Mouse (Mus musculus): Measurements from ENCODE around the gene Vmn1r193. TPM values are rescaled to one million over a fixed set of nuclear protein-coding genes. Genes with fewer than 3 reads are reported as not detected.
"Not testable (repeated sequence)": the region's sequence is repeated elsewhere in the genome, so short reads cannot be mapped to it uniquely, and the experiment has no call there.

The Vmn1r193 gene
- total RNA-seq (2014; rRNA removed) (not detected in 2 replicates), polyA plus RNA-seq (2015; fragmentation: Nextera tagmentation; extraction: Ambion mirVana) (not detected in 2 replicates)

- H3K9me3 ChIP-seq (ENCODE audit: low read length); H3K27me3 ChIP-seq (ENCODE audit: insufficient read depth, low read length); H3K9ac ChIP-seq; DNase-seq; H3K4me2 ChIP-seq (ENCODE audit: low read depth); H3K36me3 ChIP-seq (ENCODE audit: insufficient read depth); ATAC-seq; H3K27ac ChIP-seq (ENCODE audit: low read depth, low read length); H3K4me3 ChIP-seq (ENCODE audit: low read depth, low read length); H3K4me1 ChIP-seq (ENCODE audit: insufficient read depth): not testable (repeated sequence)
- WGBS = 80% methylated on average over 1 of the region's 1 CpGs
These were observed at the start of gene Vmn1r193 for GRCm38 (mm10) chr13:22223060-22223459. Vmn1r193 (minus strand) TSS chr13:22223160.

DNA sequence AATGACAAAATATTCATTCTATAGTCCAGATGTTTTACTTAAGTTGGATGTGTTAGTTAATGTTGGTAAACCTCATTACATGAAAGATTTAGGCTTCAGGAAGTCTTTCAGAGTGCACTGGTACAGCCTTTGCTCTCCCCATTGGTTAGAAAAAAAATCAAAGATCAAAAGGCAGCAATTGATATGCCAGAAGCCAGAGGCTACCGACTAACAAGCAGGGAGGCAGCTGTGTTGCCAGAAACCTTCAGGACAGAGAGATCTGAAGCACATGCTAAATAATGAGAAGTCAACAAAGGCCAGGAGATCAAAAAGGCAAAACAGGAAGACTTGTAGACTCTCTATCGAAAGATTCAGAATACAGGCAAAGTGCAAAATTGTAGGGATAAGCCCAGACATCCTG is 48.8 kb upstream of the Vmn1r193 start:
- H3K4me1 ChIP-seq (ENCODE audit: insufficient read depth) = no peaks in the 10 kb centered on the region
- no peak for TF ChIP-seq CTCF (IDR thresholded peaks at IDR 0.05; ENCODE audit: low read depth)
- H3K36me3 ChIP-seq (ENCODE audit: insufficient read depth) = no peaks in the 10 kb centered on the region
- ATAC-seq (no peak), DNase-seq (no peak)
- H3K9ac ChIP-seq = no peak overlapping the region
- H3K27ac ChIP-seq (ENCODE audit: low read depth, low read length) = no peak overlapping the region
- no peak overlapping the region for H3K4me2 ChIP-seq (ENCODE audit: low read depth)
- H3K9me3 ChIP-seq (ENCODE audit: low read length) = no peaks in the 10 kb centered on the region
- H3K4me3 ChIP-seq (ENCODE audit: low read depth, low read length) = no peak overlapping the region
- H3K27me3 ChIP-seq (ENCODE audit: insufficient read depth, low read length) = no peaks in the 10 kb centered on the region
- WGBS = 43% methylated on average over 2 of the region's 2 CpGs

DNA sequence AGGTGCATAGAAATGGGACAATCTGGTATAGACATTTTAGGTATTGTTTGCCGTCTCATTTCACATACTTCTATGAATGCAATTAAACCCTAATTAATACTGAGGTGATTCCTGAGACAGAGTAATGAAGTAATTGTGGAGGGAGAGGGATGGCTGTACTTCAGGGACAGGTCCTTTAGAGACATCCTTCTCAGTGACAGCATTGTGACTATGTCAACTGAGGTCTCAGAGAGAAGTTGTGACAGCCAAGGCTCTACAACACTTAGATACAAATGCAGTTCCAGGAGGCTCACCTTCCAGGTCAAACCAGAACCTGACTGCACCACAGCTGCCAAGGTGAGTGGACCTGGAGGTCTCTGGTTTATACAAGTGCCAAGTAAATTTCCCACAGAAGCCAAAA is 47.3 kb upstream of the Vmn1r193 start, which contains the start of gene Vmn1r195:
TSS of gene Vmn1r195 (plus strand) at position 301 of the 400 bp plus-strand sequence.
- not testable (repeated sequence) for H3K27me3 ChIP-seq (ENCODE audit: insufficient read depth, low read length); H3K9me3 ChIP-seq (ENCODE audit: low read length); DNase-seq; H3K9ac ChIP-seq; H3K4me3 ChIP-seq (ENCODE audit: low read depth, low read length); H3K4me1 ChIP-seq (ENCODE audit: insufficient read depth); ATAC-seq; H3K27ac ChIP-seq (ENCODE audit: low read depth, low read length); H3K4me2 ChIP-seq (ENCODE audit: low read depth); H3K36me3 ChIP-seq (ENCODE audit: insufficient read depth)
- WGBS = 86% methylated on average over 1 of the region's 1 CpGs

- Histone ChIP-seq H3K36me3 (ENCODE audit: insufficient read depth) (no peaks in the 10 kb centered on the region), H3K4me3 (ENCODE audit: low read depth, low read length) (no peak within 1 kb of the TSS), H3K4me2 (ENCODE audit: low read depth) (no peak within 1 kb of the TSS), H3K9me3 (ENCODE audit: low read length) (no peaks in the 10 kb centered on the region), H3K27me3 (ENCODE audit: insufficient read depth, low read length) (no peaks in the 10 kb centered on the region), H3K4me1 (ENCODE audit: insufficient read depth) (no peaks in the 10 kb centered on the region), H3K9ac (no peak within 1 kb of the TSS), H3K27ac (ENCODE audit: low read depth, low read length) (no peak within 1 kb of the TSS)
- ATAC-seq (no peak), DNase-seq (no peak)
- WGBS = 58% methylated on average over 1 of the region's 1 CpGs
- TF ChIP-seq CTCF (IDR thresholded peaks at IDR 0.05; ENCODE audit: low read depth) = no peak
These were observed 21.0 kb upstream of the Vmn1r193 start, which contains the start of gene Vmn1r194 for GRCm38 (mm10) chr13:22243915-22244314. Vmn1r194 (plus strand) TSS chr13:22244215.

DNA sequence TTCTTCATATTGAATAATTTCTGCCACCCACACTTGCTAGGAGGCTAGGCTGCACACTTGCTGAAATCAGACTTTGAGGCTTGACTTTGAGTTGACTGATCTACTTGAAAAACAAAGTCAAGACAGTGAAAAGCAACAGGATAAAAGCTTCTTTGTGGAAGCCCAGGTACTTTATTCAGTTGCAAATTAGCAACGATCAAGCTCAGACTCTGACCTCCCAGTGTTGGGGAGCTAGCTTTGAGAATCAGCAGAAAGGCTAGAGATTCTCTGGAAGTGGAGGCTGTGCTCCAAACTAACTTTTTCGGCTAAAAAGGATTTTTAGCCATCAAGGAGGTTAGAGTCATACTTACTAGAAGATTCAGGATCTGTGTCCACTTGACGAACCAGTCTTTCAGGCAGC is 30.2 kb downstream of the Vmn1r193 start:
- not testable (repeated sequence) for H3K9me3 ChIP-seq (ENCODE audit: low read length); H3K4me3 ChIP-seq (ENCODE audit: low read depth, low read length); ATAC-seq; H3K27ac ChIP-seq (ENCODE audit: low read depth, low read length); DNase-seq; H3K36me3 ChIP-seq (ENCODE audit: insufficient read depth); H3K9ac ChIP-seq; H3K4me2 ChIP-seq (ENCODE audit: low read depth); H3K27me3 ChIP-seq (ENCODE audit: insufficient read depth, low read length); H3K4me1 ChIP-seq (ENCODE audit: insufficient read depth)
- WGBS = 67% methylated on average over 3 of the region's 3 CpGs

- H3K36me3 ChIP-seq (ENCODE audit: insufficient read depth) = no peaks in the 10 kb centered on the region
- DNase-seq = no peak
- no peaks in the 10 kb centered on the region for H3K4me1 ChIP-seq (ENCODE audit: insufficient read depth)
- no peak within 1 kb of the TSS for H3K4me2 ChIP-seq (ENCODE audit: low read depth)
- no peak within 1 kb of the TSS for H3K27ac ChIP-seq (ENCODE audit: low read depth, low read length)
- no peak within 1 kb of the TSS for H3K9ac ChIP-seq
- H3K9me3 ChIP-seq (ENCODE audit: low read length) = no peaks in the 10 kb centered on the region
- H3K4me3 ChIP-seq (ENCODE audit: low read depth, low read length) = no peak within 1 kb of the TSS
- TF ChIP-seq CTCF (IDR thresholded peaks at IDR 0.05; ENCODE audit: low read depth) = no peak
- no peak for ATAC-seq
- no peaks in the 10 kb centered on the region for H3K27me3 ChIP-seq (ENCODE audit: insufficient read depth, low read length)
These were observed 31.9 kb downstream of the Vmn1r193 start, which contains the start of gene Vmn1r192 for GRCm38 (mm10) chr13:22191041-22191440. Vmn1r192 (minus strand) TSS chr13:22191141.

DNA sequence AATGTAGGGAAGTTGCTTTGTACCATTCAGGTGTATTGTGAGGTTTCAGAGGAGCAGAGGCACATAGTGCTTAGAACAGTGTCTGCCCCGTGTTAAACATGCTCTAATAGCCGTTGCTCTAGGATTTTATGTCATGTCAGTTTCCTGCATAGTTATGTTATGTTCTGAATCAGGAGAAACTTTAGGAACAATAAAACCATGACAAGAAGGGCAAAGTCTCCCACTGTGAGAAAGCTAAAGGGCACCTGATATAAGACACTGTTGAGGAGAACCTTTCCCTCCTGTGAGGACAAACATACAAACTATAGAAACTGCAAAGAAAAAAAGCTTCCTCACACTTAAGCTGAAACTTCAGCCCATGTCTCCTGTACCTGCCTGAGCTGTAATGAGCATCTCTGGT is 32.6 kb downstream of the Vmn1r193 start:
- ATAC-seq (no peak), DNase-seq (no peak)
- H3K4me2 ChIP-seq (ENCODE audit: low read depth) = no peak overlapping the region
- WGBS = 76% methylated on average over 2 of the region's 2 CpGs
- no peaks in the 10 kb centered on the region for H3K4me1 ChIP-seq (ENCODE audit: insufficient read depth)
- no peaks in the 10 kb centered on the region for H3K9me3 ChIP-seq (ENCODE audit: low read length)
- no peak overlapping the region for H3K27ac ChIP-seq (ENCODE audit: low read depth, low read length)
- TF ChIP-seq CTCF (IDR thresholded peaks at IDR 0.05; ENCODE audit: low read depth) = no peak
- H3K36me3 ChIP-seq (ENCODE audit: insufficient read depth) = no peaks in the 10 kb centered on the region
- H3K9ac ChIP-seq = no peak overlapping the region
- H3K27me3 ChIP-seq (ENCODE audit: insufficient read depth, low read length) = no peaks in the 10 kb centered on the region
- H3K4me3 ChIP-seq (ENCODE audit: low read depth, low read length) = no peak overlapping the region

- Histone ChIP-seq H3K9ac (no peak overlapping the region), H3K36me3 (ENCODE audit: insufficient read depth) (no peaks in the 10 kb centered on the region), H3K27ac (ENCODE audit: low read depth, low read length) (no peak overlapping the region), H3K9me3 (ENCODE audit: low read length) (no peaks in the 10 kb centered on the region), H3K4me2 (ENCODE audit: low read depth) (no peak overlapping the region), H3K4me3 (ENCODE audit: low read depth, low read length) (no peak overlapping the region), H3K27me3 (ENCODE audit: insufficient read depth, low read length) (no peaks in the 10 kb centered on the region), H3K4me1 (ENCODE audit: insufficient read depth) (no peaks in the 10 kb centered on the region)
- no peak for DNase-seq
- no peak for TF ChIP-seq CTCF (IDR thresholded peaks at IDR 0.05; ENCODE audit: low read depth)
- no peak for ATAC-seq
- 97% methylated on average over 2 of the region's 2 CpGs for WGBS
These were observed 33.6 kb downstream of the Vmn1r193 start for GRCm38 (mm10) chr13:22189313-22189712.
